In the genomic region with DNA sequence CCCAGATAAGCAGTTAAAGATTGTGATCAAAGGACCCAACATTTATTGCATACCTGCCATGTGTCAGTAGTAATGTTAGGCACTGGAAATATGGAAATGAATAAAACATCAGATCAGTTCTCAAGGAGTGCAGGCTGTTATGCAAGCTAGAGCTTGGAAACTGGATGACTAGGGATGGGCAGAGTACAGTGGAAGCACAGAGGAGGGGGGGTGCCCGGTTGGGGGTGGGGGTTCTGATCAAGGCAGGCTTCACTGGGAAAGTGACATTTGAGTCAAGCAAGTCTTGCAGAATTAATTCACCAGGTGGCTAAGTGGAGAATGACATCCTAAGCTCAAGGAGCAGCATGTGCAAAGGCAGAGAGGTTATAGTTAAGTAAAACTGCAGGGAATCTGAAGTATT, we compare ENCODE assay signal across 23 mouse cellular contexts. TPM values are rescaled to one million over a fixed set of nuclear protein-coding genes. Genes with fewer than 3 reads are reported as not detected.
DNase-seq lines count a peak whose midpoint lies in the region; ATAC-seq and TF ChIP-seq lines count a peak whose summit lies in the region.
"Had no signal": no experiment of that assay in that cellular context is flagged by ENCODE, and none has a peak within 500 bp of the region (broad histone marks: within the 10 kb centered on the region; RNA-seq: fewer than 3 reads in every experiment).

No protein-coding gene starts in this region.

- DNase-seq in layer of hippocampus, adult 2 months (ENCODE audit: low spot score in 2 of 2): no peak
- DNase-seq in layer of hippocampus, adult 18-20 months (ENCODE audit: low spot score in 2 of 2): no peak
- DNase-seq in brain, adult 2 months (ENCODE audit: low read depth, low spot score): peak; percentile 47
- DNase-seq in forebrain, postnatal 0 days: peak; percentile 6
- DNase-seq in left cerebral cortex, postnatal 10 days (ENCODE audit: extremely low spot score in 1 of 2, low spot score in 2 of 2): no peak
- DNase-seq in gastrocnemius, postnatal 4 days (ENCODE audit: low spot score in 2 of 2): no peak
- DNase-seq in urinary bladder, adult 18-20 months (ENCODE audit: low spot score in 2 of 2): no peak
- DNase-seq: adrenal gland, adult 2 months; cerebellum, adult 8-10 months; kidney, adult 18-20 months; kidney, postnatal 14 days; layer of hippocampus, postnatal 36 days; lung, postnatal 10 days; right cerebral cortex, postnatal 14 days; thymus, postnatal 4 days had no signal

- WGBS in forebrain, postnatal 0 days: 22% methylated on average over 1 of the region's 1 CpGs
- WGBS in neural tube, embryonic 14.5 days: 52% methylated on average over 1 of the region's 1 CpGs

- H3K4me3 ChIP-seq in layer of hippocampus, adult 2 months: peak overlapping the region; percentile 29; the same call in 1 of the 2 replicates
- H3K4me3 ChIP-seq in forebrain, postnatal 0 days (ENCODE audit: low read depth, low read length): peak overlapping the region; percentile 46; the same call in 1 of the 2 replicates
- H3K4me3 ChIP-seq in neural tube, embryonic 14.5 days (ENCODE audit: low read depth, low read length): no peak overlapping the region
- H3K4me3 ChIP-seq: embryonic facial prominence, embryonic 15.5 days; heart, embryonic 13.5 days; limb, embryonic 12.5 days had no signal

- 0 out of 2 replicates have a peak, but pooled peaks have one; percentile 10 for ATAC-seq in forebrain, postnatal 0 days
- peak; percentile 28; the same call in 1 of the 2 replicates for ATAC-seq in neural tube, embryonic 14.5 days (ENCODE audit: low read depth)

- H3K4me2 ChIP-seq in forebrain, postnatal 0 days (ENCODE audit: low read depth): peak overlapping the region; percentile 52
- peak overlapping the region; percentile 46; the same call in 1 of the 2 replicates for H3K4me2 ChIP-seq in neural tube, embryonic 14.5 days (ENCODE audit: low read depth, low read length)
- H3K4me2 ChIP-seq: embryonic facial prominence, embryonic 15.5 days; heart, embryonic 13.5 days; limb, embryonic 12.5 days had no signal

- no peaks in the 10 kb centered on the region for H3K36me3 ChIP-seq in forebrain, postnatal 0 days (ENCODE audit: insufficient read depth)
- no peaks in the 10 kb centered on the region for H3K36me3 ChIP-seq in neural tube, embryonic 14.5 days (ENCODE audit: control insufficient read depth, insufficient read depth, low read length)
- H3K36me3 ChIP-seq: embryonic facial prominence, embryonic 15.5 days; heart, embryonic 13.5 days; limb, embryonic 12.5 days had no signal

- H3K27me3 ChIP-seq in forebrain, postnatal 0 days (ENCODE audit: insufficient read depth, low read length): no peaks in the 10 kb centered on the region
- no peaks in the 10 kb centered on the region for H3K27me3 ChIP-seq in neural tube, embryonic 14.5 days (ENCODE audit: control insufficient read depth, insufficient read depth, low read length)

- no peak overlapping the region for H3K27ac ChIP-seq in layer of hippocampus, adult 2 months
- no peak overlapping the region for H3K27ac ChIP-seq in forebrain, postnatal 0 days (ENCODE audit: low read depth, low read length)
- H3K27ac ChIP-seq in neural tube, embryonic 14.5 days (ENCODE audit: low read depth, low read length): no peak overlapping the region
- H3K27ac ChIP-seq: embryonic facial prominence, embryonic 15.5 days; heart, embryonic 13.5 days; limb, embryonic 12.5 days; liver, embryonic 14.5 days had no signal

- no peaks in the 10 kb centered on the region for H3K4me1 ChIP-seq in forebrain, postnatal 0 days (ENCODE audit: insufficient read depth)
- H3K4me1 ChIP-seq in neural tube, embryonic 14.5 days (ENCODE audit: control insufficient read depth, insufficient read depth, low read length): no peaks in the 10 kb centered on the region
- H3K4me1 ChIP-seq: embryonic facial prominence, embryonic 15.5 days; heart, embryonic 13.5 days; limb, embryonic 12.5 days had no signal

- no peaks in the 10 kb centered on the region for H3K9me3 ChIP-seq in forebrain, postnatal 0 days (ENCODE audit: low read length)
- no peaks in the 10 kb centered on the region for H3K9me3 ChIP-seq in neural tube, embryonic 14.5 days (ENCODE audit: control insufficient read depth, low read length)
- H3K9me3 ChIP-seq: embryonic facial prominence, embryonic 15.5 days; heart, embryonic 13.5 days; limb, embryonic 12.5 days had no signal

- intact Hi-C loops in left cerebral cortex, postnatal 10 days (cut with DNase I): no loop called here

- 0 out of 2 replicates have a peak, but pooled peaks have one; percentile 5 for TF ChIP-seq CTCF in layer of hippocampus, adult 2 months (conservative IDR thresholded peaks at IDR 0.05)
- peak; percentile 6; the same call in 1 of the 2 replicates for TF ChIP-seq CTCF in forebrain, postnatal 0 days (IDR thresholded peaks at IDR 0.05; ENCODE audit: low read depth)

- no peak overlapping the region for H3K9ac ChIP-seq in forebrain, postnatal 0 days
- no peak overlapping the region for H3K9ac ChIP-seq in neural tube, embryonic 14.5 days (replicated peaks; ENCODE audit: low read depth, low read length)
- H3K9ac ChIP-seq: embryonic facial prominence, embryonic 15.5 days; heart, embryonic 13.5 days; limb, embryonic 12.5 days; liver, embryonic 14.5 days had no signal

RNA-seq across cellular contexts. Expression of gene Pak3, which starts 1.8 kb away (rescaled TPM):
- 100 to 1,000 TPM; 132 to 138 TPM for total RNA-seq in layer of hippocampus, adult 2 months (2021)
- 100 to 1,000 TPM; 132 to 142 TPM for total RNA-seq in layer of hippocampus, adult 18-20 months (2021)
- total RNA-seq in forebrain, postnatal 0 days (2014; rRNA removed): 205 and 262 TPM in 2 replicates
- 123 and 185 TPM in 2 replicates for polyA plus RNA-seq in forebrain, postnatal 0 days (2015; fragmentation: Nextera tagmentation; extraction: Ambion mirVana)
- 246 and 300 TPM in 2 replicates for polyA plus RNA-seq in neural tube, embryonic 14.5 days (2014; fragmentation: Nextera tagmentation; extraction: Ambion mirVana)
- total RNA-seq in left cerebral cortex, postnatal 10 days (2021): 100 to 1,000 TPM; 164 to 180 TPM
- 10 to 100 TPM in 1 of 2 experiments, 1 to 10 TPM in 1; 7.9 to 10.2 TPM for total RNA-seq in gastrocnemius, postnatal 4 days (2021)
- total RNA-seq: granulocyte monocyte progenitor cell, adult 5-6 weeks; hematopoietic stem cell, adult 5-6 weeks; monocyte, adult 5-6 weeks had no signal

Comparison
In these comparisons a context has a peak if more than half of its experiments do, and no peak if none do; other contexts are left out.
1. DNase-seq: peak in brain, adult 2 months (single experiment) and forebrain, postnatal 0 days (single experiment); none in layer of hippocampus, adult 2 months (0 of 2), layer of hippocampus, adult 18-20 months (0 of 2), left cerebral cortex, postnatal 10 days (0 of 2), gastrocnemius, postnatal 4 days (0 of 2) and urinary bladder, adult 18-20 months (0 of 2).
2. RNA of gene Pak3, which starts 1.8 kb away (total RNA-seq): 205 to 262 TPM in forebrain, postnatal 0 days, 164 to 180 TPM in left cerebral cortex, postnatal 10 days, 132 to 142 TPM in layer of hippocampus, adult 18-20 months and 132 to 138 TPM in layer of hippocampus, adult 2 months; 7.9 to 10.2 TPM in gastrocnemius, postnatal 4 days; every median in the first group is over 10 times any median in the second.